Mouse (Mus musculus): ENCODE measurements around the gene Cavin2.

Gene Cavin2

DNA sequence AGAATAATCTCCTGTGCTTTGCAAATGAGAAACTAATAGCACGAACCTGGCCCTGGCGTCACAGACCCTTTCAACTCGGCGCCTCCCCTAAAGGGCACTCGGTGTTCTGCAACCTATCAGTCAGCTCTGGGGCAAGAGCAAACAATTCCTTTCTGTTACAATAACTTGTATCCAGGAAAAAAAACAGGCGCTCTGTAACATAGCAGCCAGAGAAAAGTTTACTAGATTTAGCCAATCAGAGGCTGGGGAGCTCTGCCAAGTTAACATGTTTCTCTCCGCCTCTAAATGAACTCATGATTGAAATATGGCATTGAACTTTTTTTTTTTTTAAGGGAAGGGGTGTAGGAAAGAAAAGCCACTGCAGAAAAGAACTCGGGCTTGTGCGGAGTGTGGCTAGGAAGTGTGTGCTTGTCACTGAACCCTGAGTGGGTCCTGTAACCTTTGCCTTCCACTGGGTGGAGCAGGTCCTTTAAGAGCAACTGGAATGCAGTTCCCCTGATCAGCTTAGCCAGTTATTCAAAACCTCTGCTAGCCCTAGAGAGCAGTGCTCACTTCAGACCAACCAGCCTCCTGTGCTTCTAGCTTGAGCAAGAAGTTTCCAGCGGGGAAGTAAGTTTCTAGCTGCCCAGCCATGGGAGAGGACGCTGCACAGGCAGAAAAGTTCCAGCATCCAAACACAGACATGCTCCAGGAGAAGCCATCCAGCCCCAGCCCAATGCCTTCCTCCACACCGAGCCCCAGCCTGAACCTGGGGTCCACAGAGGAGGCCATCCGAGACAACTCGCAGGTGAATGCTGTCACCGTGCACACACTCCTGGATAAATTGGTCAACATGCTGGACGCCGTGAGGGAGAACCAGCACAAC lies at the start of gene Cavin2:
TSS of gene Cavin2 (plus strand) at position 372 of the 865 bp plus-strand sequence.
- peak; percentile 99 for DNase-seq

DNA sequence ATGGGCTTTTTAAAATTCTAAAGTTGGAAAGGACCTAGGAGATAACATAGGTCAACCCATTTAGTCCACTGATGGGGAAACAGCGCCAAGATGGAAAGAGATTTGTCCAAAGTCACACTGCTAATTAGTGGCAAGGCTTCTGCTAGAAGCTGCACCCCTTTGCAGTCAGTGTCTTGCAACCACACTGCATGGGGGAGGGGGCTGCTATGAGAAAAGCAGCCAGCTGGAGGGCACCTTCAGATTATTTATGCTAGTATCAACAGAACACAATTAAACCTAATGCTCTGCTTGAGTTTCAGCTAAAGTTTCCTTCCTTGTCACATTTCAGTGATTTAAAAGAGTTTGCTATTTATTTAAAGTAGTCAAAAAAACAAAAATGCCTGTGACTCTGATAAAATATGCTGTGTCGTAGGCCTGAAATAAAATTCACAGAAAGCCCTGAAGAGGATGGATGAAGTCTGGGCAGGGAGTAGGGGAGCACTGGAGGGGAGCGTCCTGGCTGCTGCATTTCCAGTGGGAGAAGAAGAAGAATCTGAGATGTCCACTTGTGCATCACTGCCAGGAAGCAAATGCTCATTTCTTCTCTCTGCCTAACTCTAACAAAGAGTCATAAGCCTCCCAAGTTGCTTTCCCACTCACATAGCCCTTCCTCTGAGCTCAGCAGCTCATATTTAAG lies 47.5 kb upstream of the Cavin2 start:
- DNase-seq, result no peak

DNA sequence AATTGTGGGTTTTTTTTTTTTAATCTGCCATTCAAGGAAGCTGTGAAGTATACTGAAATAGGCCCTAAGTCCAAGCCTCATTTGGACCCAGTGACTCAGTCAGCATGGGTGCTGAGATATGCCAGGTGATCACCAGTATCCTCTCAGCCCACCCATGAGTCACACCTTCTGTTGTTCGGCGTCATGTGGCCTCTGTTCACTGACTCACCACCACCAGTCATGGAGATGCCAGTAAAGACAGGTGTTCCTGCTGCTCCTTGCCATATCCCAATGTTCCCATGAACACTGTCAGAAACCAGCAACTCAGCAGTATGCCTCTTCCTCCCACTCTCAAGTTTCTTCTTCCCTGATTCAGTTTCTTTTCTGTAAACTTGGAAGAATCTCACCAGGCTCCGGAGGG lies 45.6 kb upstream of the Cavin2 start:
- peak; percentile 87 for DNase-seq

DNA sequence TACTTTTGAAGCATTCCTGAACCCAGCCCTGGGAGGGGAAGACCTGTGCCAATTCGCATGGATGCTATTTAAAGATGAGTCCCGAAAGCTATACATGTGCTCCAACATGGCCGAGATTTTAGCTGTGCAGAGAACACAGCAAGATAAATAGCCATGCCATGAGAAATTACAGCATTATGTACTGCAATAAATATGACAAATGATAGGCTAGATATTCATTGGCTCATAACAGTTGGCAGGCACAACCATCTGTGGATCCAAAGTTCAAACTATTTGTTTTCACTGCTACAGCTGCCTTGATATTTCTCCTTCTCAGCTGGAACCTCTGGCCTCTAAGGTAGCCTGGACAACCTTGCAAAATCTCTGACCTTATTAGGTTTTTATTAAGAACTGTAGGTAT lies 45.1 kb upstream of the Cavin2 start:
- peak; percentile 57 for DNase-seq

DNA sequence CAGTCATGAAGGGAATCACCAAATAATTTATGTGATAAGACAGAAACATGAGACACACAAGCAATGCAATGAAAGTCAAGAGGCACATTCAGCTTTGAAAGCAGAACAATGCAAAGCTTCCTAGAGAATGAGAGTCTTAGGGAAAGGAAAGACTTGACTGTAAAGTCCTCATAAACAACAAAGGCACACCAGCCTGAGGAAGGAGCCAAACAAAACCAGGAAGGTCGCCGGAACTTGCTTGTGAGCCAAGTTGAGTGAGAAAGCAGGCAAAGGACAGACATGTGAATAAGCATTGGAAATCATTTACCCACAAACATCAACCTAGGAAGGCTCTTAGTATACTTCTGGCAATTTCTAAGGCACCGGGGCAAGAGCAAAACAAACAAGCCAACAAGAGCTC lies 43.5 kb upstream of the Cavin2 start:
- peak; percentile 94 for DNase-seq

DNA sequence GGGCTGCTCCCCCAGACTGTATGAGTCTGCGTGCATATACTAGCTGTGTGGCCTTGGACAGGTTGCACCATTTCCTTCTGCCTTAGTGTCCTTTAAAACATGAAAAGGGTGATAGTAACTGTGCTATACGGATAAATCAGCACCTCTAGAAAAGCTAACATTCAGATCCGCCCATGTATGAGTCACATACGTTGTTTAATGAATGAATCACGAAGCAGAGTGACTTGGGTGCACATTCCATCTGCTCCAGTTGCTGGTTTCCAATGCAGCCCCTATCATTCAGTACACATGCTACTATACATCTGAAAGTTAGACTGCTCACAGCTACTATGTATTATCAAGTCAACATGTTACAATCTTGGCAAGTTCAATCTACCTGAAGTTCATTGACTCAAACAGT lies 38.6 kb upstream of the Cavin2 start:
- no peak for DNase-seq

DNA sequence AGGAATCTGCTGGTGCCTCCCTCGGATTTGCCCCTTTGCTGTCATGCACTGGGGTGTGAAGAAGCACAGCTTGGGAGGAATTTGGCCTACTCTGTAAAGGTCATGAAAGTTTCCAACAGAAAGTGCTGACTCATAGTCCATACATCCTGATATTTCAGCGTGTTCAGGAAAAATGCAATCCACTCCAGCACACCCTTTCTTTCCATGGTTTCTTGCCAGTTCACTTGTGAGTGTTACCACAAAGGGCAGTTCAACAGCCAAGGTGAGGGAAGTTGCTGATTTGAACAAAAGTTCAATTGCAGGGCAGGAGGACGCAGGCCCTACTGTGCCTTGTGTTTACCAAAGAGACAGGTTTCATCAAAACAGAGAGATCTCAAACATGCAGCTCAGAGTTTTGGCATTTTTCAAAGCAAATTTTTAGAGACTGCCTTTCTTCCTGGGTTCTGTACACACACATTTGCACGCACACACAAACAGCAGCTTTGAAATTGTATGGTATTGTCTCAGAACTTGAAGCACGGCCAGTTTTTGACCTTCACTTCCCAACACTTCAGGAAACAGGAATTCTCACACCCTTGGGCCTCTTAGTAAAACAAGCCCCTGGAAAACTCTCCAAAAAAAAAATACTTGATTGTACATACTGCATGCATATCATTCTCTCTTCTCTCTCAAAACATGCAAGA lies 23.7 kb upstream of the Cavin2 start:
- DNase-seq, result peak; percentile 98

DNA sequence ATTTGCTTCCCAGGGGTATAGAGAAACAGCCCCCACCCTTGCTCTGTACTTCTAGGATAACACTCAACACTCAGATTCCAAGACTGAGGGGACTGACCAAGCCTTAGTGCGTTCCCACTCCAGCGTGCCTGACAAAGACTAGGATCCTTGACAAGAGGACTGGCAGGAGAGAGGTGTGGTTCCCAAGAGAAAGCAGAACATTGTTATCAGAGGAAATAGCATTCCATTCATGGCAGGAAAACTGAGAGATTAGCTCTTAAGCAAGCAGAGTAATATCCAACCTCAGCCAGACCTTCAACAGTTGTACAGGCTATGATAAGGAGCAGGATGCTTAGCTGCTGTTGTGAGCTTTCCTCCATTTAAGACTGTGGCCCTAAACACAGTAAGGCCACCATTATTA lies 23.0 kb upstream of the Cavin2 start:
- peak; percentile 98 for DNase-seq

DNA sequence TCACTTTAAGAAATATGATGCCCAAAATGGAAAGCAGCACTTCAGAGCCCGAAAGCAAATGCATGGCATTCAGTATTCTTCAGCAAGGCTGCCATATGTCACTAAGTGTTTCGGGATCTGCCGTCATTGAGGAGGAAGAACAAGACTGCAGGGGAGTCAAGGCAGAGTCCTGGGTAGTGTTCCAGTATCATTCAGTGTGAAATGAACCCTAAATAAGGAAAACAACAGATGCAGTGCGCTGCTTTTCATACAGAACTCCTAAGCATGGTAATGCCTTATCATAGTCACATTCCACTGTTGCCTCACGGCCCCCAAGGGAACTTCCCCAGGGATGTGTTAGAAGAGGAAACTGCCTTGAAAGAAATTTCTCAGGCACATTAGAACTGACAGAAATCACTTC lies 21.8 kb upstream of the Cavin2 start:
- DNase-seq, result peak; percentile 97

DNA sequence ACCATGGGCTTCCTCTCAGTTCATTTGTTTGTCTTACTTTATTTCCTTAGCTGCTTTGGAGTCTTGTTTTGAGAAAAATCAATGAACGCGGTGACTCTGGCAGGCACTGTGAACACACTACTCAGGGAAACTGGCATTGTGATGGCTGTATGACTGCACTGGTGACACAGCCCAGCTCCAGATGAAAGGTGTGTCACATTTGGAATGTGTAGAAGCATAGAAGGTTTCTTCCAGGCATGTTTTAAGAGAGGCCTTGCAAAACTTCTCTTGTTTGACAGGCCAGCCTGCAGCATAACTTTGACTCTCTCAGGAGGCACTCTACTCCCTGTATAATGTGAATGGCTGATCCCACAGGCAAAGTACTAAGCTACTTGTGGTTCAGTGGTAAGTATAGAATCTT lies 20.7 kb upstream of the Cavin2 start:
- peak; percentile 86 for DNase-seq

DNA sequence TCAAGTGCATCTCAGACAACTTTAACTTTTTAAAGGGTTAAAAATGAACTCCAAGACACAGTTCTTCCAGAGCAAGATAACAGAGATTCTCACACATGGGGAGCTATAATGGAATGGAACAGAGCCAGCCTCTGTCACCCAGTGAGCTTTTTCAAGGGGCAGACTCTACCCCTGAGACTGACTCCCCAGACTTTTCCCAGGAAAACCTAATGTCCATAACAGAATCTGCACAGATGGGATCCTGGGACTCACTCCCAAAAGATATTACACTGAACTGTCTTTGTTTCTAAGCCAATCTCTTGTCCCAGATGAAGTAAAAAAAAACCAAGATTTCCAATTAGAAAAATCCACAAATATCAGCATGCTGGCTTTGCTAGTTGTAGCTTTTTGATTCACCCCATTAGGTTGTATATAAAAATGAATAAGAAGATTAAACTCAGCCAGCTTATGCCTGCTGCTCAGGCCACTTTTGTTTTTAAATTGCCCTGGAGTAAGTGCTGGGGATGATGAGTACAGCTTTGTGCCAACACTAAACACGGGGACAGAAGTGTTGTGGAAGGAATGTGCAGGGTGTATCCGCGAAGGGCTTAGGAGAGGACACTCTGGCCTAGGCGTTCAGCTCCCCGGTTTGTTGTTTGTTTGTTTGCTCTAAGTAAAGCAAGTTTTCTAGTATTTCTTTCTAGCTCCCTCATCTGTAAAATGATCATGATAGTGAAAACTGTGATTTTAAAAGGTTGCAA lies 18.6 kb upstream of the Cavin2 start:
- peak; percentile 91 for DNase-seq

DNA sequence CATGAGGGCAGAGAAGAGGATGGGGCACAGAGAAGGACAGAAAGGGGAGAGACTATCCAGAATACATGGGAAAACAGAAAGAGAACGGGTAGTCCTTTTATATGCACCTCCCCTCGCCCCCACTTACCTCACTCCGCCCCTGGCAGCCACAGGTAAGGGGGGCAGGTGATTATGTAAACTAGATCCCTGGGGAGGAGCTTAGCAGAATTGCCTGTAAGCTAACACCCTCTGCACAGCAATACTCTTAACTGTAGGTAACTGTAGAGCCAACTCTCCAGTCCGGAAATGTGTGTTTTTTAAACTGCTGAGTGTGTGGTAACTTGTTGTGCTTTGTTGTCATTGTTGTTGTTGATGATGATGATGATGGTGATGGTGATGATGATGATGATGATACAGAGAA lies 17.1 kb upstream of the Cavin2 start:
- DNase-seq, result peak; percentile 61

DNA sequence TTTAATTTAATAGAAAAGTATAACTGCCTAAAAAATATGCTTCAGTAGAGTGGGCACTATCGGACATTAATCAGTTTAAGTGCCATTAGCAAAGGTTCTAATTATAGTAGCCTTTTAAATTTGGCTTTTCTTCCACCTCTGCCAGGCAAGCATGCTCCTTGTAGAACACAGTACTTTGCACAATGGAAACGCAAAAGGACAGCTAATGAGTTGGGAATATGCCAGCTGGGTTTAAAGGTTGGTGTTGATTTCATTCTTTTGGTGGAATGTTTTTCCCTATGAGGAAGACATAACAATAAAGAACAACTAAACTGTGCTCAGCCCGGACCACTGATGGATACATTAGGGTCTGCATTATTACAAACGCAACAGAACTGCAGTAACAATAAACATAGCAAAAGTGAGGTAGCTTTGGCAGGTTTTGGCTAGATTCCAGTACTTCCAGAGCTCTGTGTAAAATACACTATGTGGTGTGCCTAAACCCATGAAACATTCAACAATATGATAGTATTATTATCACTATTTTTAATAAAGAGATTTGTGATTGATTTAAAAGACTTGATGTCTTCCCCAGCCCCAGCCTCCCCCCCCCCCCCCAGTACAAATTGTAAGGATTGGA lies 16.2 kb upstream of the Cavin2 start:
- DNase-seq, result peak; percentile 52

DNA sequence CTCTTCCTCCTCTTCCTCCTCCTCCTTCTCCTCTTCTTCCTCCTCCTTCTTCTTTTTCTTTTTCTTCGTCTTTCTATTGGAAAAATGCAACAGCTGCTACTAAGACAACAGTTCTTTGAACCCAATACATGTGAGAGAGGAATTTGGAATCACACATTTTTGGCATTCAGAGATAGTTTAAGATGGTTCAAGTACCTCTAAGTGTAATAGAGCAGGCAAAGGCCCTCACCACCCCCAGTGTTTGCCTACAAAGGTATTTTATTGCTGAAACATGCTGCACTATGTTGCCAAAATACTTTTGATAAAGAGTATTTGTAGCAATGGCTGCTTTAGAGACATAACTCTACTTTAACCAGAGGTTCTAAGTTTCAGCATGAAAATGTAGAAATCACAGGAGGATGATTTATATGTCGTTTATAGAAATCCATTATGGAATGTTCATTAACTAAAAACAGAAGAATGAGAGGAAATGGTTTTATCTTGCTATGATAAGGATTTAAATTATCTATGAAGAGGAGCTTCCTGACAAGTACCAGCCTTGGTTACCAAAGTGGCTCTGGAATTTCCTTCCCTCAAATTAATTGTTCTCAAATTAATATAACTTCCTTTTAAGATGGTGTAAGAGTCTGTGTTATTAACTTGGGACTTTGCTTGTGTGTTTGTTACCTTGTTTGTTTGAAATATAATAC lies 10.9 kb upstream of the Cavin2 start:
- no peak for DNase-seq

DNA sequence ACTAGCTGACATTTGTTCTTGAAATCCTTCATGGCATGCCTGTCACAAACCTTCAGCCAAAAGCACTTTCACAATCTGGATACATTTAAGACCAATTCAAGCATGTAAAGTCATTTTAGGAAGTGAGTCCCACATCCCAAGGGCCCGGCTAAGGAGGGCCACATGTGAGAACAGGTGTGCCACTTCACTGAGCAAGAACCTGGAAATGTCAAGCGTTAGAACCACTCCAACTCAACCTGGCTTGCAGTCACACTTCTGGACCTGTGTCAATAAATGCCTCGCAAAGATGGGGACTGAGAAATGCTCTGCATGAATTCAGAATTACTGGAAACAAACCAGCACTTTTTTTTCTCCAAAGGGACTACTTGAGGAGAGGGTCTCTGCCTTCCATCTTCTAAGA lies 725 bp upstream of the Cavin2 start:
- peak; percentile 91 for DNase-seq

DNA sequence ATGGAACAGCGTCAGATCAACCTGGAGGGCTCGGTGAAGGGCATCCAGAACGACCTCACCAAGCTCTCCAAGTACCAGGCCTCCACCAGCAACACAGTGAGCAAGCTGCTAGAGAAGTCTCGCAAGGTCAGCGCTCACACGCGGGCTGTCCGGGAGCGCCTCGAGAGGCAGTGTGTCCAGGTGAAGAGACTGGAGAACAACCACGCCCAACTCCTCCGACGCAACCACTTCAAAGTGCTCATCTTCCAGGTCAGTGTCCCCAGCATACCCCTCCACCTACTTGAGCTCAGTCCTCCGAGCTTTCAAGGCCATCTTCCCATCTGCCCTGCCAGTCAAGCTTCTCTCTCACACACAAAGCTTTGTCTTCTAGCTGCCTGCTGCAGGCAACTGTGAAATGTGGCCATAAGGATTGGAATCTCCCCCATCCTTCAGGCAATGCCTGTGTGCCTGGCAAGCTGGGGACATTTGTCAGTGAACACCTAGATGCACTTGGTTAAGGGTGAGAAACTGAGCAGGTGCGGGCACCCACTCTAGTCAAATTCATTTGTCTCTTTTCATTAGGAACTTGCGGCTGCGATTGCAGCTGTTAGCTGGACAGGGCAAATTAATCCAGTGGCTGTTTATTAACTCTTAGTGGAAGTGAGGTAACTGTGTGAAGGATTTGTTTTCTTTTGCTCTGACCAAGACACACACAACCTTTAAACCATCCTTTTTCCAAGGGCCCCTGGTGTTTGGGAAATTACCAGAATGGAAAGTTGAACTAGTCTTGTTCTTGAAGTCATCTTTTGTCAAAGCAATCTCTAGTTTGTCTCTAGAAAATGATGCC lies 907 bp downstream of the Cavin2 start:
- DNase-seq, result peak; percentile 95

DNA sequence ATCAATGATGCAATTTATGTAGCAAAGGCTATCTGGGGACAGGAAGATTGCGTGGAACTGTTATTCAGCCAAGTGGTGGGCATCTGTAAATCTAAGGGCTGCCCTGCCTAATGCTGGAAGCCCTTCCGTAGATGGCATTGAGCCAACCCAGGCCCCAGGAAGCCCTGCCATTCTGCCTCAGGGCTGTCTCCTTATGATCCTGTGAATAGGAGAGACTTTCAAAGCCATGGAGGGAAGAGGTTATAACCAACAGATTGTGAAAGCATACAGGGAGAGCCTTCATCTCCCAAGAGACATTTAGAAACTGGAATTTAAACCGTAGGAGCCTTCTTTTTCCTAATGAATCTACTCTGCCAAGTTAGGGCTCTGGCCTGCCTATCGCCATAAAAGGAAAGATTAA lies 1.7 kb downstream of the Cavin2 start:
- DNase-seq, result peak; percentile 95

DNA sequence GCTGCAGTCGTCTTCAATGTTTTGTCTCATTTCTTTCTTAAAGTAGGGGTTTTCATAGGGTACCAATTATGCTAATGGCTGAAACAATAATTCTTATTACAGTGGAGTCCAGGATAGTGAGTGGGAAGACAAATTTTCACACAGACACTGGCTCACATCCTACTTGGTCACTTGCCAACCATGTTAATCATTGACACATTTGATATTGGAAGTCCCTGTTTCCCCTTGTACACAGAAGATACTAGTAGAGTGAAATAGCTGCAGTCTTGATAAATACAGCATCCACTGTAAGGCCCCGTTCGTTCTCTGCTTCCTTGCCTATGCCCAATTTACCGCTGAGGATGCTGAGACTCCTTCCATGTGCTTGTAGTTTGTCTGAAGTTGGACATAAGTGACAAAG lies 3.4 kb downstream of the Cavin2 start:
- no peak for DNase-seq

DNA sequence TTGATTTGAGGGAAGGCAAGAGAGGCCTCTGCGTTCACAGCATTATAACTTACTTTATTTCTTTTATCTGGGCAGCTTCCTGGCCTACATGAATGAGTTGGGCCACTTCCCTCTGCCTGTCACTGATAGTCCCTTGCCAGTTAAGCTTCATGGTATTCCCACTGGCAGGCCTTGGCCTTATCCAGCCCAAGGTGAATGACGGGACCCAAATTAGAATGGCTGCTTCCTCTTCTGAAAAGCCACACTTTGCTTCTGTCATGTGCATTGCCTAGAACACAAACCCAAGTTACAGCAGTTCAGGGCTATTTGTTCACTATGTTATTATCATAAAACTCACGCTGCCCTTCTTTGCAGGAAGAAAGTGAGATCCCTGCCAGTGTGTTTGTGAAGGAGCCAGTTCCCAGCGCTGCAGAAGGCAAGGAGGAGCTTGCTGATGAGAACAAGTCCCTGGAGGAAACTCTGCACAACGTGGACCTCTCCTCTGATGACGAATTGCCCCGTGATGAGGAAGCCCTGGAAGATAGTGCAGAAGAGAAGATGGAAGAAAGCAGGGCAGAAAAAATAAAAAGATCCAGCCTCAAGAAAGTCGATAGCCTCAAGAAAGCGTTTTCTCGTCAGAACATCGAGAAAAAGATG lies 11.5 kb downstream of the Cavin2 start:
- peak; percentile 96 for DNase-seq

DNA sequence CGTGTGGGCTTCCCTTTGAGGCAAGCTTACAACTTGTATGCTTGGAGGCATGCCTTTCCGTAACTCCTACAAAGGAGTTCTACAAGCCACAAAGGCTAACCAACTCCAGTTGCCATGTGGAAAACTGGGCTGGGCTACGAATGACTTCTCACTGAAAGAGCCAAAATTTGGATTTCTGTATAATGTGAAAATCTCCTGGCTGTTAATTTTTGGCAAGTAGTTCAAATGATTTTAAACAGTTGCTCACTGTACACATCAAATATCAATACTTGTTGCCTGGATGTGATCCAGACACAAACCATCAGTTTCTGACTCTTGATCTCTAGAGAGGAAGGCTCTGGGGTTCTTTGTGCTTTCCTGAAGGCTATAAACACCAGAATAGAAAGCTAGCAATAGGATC lies 18.1 kb downstream of the Cavin2 start:
- no peak for DNase-seq

DNA sequence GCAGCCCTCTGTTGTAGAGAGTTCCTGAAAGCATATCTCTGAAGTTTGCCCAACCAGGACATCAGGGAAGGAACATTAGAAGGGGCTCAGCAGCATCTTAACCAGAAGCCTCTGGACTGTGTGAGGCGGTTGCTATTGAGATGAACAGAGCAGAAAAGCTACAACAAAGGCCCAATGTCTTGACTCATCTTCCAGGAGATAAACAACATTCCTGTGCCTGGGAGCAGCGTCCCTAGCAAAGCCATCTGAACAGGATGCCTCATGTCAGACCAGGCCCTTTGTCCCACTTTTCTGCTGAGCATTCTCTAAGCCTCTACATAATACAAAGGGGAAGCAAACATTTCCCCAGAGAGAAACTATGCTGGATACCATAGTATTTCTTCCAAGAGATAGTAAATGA lies 26.6 kb downstream of the Cavin2 start:
- DNase-seq, result no peak
